Mouse (Mus musculus) thymus, postnatal 14 days (tissue): ENCODE measurements around the gene Gm10447.
A peak's percentile ranks its signal among the peaks of the same experiment; 100 is the strongest.
"Not testable (repeated sequence)": the region's sequence is repeated elsewhere in the genome, so short reads cannot be mapped to it uniquely, and the experiment has no call there.

Experiments used
- DNase-seq: peaks from one replicate; pipeline ENCODE4 v3.0.0; 2021

Gm10447 gene

DNA sequence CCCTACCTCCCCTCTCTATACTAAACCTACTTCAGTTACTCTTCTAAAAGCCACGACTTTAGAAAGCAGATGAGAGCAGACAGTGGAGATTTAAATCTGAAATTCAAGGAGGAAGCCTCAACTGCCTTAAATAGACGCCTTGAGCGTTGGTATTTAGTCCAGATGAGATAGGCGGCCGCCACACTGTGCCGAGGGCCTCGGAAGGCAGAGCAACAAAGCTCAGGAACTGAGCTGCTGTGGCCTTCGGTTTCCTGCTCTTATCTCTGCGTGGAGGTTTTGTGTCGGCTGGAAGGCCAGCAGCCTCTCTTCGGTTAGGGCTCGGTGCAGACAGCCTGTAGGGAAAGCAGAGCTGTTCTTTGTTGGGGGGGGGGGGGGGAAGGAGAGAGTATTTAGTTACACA lies 15.0 kb downstream of the Gm10447 start:
- peak; percentile 61 for DNase-seq

DNA sequence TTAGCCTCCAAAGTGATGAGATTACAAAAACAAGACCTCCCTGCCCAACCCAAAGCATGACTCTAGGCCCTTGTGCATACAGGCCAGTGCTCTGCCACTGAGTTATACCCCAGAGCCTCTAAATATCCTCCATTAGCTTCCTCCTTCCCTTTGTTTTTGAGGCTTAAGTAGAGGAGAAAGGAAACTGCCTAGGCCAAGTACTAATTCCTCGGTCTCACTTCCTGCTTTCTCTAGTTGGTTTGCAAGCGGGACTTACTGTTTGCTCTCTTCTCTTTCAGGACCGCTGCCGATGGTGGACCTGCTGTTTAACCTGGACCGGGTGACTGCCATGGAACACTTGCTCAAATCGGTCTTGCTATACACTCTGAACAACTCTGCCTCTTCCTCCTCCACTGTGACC lies 20.6 kb downstream of the Gm10447 start:
- DNase-seq: no peak

DNA sequence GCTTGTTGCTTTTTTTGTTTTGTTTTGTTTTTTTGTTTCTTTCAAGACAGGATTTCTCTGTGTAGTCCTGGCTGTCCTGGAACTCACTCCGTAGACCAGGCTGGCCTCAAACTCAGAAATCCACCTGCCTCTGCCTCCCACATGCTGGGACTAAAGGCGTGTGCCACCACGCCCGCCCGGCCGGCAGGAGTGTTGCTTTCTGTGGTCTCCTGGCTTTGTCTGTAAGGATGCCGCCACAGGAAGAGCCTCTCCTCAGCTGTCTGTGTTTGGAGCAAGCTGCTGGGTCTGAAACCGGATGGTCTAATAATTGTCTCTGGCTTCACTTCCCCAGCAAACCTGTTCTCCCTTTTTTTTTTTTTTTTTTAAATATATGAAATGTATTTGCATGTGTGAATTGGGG lies 21.4 kb downstream of the Gm10447 start:
- DNase-seq: no peak

DNA sequence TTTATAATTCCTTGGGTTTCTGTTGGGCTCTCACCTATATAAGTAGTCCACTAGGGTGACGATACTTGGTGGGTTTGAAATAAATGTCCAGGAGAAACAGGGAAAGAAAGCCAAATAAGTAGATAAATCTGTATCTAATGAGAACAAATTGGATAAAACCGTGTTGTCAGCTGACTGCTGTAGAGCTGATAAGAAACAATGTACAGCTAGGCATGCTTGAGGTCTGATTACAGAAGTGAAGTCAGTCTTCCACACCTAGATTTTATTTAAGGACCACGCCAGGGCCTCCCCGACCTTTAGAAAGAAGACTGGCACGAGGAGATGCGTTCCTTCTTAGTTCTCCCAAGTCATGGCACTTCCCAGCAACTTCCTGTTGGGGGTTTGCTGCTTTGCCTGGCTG lies 23.9 kb downstream of the Gm10447 start:
- DNase-seq: no peak

DNA sequence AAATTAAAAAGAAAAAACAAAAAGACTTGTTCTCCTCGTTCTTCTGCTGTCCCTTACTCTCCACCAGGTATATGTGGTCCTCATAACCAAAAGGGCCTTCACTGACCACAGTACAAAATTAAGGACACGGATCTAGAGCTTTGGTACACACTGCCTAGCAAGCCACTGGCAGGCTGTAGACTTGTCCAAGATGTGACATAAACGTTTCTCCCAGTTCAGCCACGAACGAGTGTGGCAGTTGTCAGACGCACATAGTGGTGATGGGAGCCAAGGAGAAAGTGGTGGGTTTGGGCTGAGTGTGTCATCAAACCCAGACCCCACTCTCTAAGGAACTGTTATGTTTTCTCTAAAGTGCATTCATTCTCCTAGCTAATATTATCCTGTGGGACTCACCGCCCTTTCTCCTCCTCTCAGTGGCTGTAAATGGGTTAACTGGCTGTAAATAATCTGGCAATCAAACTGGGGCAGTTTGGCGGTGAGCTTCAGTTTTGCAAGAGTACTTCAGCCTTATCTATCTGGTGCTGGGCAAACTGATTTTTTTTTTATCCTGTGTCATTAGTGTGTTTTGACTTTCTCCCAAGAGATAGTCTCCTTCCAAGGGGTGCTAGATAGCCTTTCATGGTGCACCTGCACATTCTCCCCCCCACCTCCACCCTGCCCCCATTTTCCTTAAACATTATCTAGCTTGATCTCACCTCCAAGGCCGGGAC lies 25.4 kb downstream of the Gm10447 start:
- no peak for DNase-seq

DNA sequence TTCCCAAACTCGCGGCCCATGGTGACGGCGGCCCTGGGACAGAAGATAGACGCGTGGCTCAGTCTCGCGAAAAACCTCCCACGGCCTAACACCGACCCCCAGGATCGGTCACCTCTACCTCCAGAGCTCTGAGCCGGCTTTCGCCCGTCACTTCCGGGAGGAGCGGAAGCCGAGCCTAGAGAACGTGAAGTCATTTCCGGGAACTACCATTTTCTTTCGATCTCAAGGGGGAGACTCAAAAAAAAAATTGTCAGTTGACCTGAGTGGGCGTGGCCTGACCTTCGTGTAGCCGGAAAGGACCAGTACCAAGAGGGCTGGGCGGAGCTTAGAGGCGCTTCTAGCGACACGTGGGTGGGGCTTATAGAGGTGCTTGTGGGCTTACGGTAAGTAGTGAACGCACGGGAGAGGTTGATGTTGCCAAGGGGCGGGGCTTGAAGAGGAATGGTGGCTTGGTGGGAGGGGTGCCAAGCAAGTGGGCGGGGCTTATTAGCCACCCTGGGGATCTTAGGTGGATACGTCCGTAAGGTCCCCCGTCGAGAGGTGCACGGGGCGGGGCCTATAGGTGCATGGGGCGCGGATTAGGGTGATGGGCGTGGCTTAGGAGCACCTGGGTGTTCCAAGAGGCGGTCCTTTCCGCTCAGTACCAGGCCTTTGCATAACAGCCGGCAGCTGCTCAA lies 26.1 kb downstream of the Gm10447 start, which contains the start of the genes Uqcrq and Gdf9:
Gene Uqcrq, minus strand, starts transcription at position 162 of the 677 bp plus-strand sequence.
Gene Gdf9, plus strand, starts transcription at position 354 of the 677 bp plus-strand sequence.
- peak; percentile 99 for DNase-seq

DNA sequence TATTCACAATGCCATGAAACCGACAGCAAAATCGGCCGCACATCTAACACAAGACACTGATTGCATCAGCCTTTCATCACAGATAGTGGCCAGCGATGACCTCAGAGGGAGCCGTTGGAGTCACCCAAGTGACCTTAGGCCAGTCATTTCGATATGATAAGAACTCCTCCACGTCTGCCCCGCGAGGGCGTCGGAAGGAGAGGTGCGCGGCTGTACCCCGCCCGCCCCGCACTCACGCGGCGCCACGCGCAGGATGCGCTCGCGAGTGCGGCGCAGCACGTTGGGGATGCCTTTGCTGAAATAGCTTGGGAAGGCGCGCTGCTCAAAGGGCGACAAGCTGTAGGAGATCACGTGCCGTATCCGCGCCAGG lies 26.6 kb downstream of the Gm10447 start:
- no peak for DNase-seq

DNA sequence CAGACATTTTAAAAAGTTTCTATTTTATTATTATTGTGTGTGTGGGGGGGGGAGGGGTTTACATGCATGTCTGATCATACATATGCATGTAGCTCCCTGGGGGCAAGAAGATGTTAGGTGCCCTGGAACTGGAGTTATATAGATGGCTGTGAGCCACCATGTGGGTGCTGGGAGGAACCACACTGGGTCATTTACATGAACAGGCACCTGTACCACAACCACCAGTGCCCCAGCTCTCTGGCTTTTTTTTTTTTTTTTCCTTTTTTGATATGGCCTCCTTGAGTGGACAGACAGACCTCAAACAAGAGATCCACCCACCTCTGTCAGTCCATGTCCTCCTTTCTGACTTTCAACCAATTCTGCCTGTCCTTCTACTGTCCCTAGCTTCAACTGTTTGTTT lies 27.7 kb downstream of the Gm10447 start:
- no peak for DNase-seq

DNA sequence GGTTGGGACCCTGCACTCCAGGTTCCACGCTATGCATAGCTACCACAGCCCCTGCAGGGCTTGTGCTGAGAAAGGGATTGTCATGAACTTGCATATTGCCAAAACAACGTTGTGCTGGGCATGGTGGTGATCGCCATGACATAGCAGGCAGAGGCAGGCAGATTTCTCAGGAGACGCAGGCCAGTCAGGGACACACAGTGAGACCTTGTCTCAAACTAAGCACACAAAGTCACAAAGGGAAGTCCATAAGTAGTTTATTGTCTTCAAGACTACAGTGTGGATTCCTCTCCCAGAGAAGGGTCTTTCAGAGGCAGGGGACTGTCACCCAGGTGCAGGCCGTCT lies 28.2 kb downstream of the Gm10447 start:
- DNase-seq: no peak

DNA sequence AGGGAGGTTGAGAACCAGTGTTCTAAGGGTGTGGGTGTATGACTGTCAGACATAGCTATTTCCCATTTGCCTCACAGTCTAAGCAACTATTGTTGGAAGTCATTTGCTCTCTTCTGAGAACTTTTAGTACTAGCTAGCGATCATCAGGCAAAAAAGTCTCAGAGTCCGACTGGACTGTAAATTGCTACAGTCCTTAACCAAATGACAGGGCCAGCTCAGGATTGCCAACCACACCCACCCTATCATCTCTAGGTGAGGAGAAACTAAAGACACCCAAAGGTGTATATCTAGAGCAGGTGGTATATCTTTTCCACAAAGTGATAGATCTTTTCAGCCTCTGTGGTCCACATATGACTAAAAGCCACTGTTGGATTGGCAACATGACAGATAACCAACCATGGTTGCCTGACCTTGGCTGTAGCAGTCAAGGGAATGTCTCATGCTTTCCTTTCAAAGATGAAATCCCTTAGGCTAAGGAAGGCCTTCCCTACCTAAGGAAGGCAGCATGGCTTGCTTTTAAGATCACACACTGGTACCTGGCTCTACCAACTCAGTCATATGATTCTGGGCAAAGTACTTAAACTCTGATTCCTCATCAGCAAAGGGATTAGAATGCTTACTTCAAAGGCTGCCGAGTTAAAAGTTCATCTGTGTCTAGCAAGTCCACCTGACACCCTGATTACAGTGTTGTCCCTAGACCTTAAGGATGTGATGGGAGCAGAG lies 28.8 kb downstream of the Gm10447 start:
- DNase-seq: no peak

DNA sequence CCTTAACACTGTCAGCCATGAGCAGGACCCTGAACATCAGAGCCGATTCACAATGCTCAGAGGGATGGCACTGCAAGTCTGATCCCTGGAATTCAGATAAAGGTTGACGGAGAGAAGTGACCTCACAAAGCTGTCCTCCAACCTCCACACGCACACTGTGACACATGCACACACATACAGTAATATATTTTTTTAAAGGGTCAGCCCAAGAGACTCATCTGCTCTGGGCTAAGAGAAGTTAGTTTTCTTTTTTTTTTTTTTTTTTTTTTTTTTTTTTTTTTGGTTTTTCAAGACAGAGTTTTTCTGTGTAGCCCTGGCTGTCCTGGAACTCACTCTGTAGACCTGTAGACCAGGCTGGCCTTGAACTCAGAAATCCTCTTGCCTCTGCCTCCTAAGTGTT lies 30.0 kb downstream of the Gm10447 start:
- DNase-seq: not testable (repeated sequence)

DNA sequence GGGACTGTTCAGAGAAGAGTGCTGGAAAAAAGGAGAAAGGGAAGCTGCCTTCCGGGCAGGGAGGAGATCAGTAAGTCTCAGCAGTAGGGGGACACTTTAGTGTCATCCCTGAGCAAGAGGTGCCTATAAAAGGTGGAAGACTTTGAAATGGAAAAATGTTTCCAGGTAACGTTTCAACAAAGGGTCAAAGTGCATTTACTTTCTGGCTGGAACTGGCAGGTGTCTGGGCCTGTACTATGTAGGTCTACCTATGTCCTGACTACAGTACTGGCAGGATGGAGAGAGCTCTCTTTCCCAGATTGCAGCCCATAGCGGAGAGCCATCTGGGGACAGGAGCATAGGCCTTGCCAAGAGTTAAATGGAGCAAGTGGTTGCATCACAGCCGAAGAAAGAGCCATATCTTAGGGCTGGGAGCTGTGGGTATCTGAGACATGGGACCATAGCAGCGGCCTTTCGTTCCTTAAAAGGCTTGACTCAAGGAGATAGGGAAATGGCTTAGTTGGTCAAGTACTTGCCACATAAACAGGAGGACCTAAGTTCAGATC lies 31.1 kb downstream of the Gm10447 start:
- DNase-seq: no peak

DNA sequence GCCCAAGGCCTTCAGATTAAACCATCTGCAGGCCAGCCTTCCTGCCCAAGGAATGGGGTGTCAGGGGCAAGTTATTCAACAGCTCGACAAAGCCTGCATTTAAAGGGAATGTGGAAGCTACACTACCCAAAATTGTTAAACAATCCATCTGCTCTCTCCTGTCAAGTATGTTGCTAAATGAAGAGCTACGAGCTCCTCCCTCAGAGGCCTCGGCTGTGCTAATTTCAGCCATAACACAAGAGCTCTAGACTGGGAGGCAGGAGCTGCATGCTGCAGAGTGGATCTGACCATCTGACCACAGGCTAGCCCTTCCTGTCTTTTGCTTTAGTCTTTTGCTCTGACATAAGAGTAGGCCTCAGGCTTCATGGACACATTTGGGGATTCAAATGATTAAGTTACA lies 31.7 kb downstream of the Gm10447 start:
- no peak for DNase-seq

DNA sequence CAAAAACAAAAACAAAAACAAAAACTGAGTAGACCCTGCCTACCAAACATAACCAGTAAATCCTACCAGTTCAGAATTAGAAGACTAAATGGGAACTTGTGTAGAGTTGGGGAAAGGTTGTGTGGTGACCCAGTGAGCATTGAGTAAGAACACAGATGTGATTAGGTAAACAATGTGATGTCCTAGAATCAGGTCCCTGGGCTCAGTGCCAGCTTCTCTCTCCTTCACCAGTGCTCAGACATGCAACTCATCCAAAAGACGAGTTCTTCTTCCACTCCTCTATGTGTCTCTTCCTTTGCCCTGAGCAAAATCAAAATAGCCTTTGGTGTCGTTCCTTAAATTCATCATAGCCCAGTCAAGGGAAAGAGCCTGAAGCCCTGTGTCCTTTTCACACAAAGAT lies 32.1 kb downstream of the Gm10447 start:
- no peak for DNase-seq

DNA sequence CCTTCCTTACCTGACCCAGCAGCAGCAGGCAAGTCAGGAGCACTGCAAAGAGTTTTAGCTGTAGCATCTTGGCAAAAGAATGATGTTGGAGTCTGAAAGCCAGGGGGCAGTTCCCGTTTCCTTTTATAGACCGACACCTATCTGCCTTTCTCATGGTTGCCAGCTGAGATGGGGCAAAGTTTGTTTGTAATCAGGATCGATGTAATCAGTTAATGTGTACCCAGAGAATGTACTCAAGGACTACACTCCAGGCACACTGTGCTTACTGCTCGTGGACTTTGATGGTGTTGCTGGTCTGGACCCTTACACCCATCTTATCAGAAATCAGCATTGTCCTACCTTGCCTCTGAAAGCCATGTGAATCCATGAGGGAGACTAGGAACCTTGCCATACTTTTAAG lies 33.9 kb downstream of the Gm10447 start, which contains the start of gene Leap2:
Gene Leap2, minus strand, starts transcription at position 135 of the 400 bp plus-strand sequence.
- DNase-seq: no peak

DNA sequence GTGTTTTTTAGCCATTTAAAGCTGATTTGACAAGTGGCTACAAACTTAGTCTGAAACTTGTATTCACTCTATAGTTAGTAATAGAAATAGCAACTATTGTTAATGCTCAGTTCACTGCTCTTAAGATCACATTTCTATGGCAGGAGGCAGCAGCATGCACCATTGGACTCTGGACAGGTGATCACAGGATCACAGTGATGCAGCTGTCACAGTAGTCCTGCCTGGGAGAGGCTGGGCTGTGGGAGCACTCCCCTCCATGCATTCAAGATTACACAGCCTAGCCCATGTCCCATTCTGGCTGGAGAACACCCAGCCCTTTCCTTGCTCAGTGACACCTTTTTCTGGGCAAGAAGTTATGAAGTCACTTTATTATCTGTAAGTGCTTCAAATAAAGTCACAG lies 38.9 kb downstream of the Gm10447 start:
- no peak for DNase-seq

DNA sequence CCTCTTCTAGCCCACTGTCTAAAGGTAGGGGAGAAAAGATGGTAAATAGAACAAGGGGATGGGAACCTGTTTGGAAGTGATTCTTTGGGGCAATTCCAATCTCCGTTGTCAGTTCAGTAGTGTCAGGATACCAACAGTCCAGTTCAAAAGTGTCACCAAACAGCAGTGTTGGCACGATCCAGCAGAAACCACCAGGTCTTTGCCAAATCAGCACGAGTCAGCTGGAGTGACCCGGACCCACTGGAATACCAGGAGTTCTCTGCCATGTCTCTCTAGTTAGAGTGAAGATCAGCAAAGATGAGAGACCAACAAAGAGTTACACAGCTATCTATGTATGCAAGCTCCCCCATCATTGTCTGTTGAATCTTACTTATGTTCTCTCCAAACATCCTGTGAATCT lies 43.0 kb downstream of the Gm10447 start:
- DNase-seq: no peak

DNA sequence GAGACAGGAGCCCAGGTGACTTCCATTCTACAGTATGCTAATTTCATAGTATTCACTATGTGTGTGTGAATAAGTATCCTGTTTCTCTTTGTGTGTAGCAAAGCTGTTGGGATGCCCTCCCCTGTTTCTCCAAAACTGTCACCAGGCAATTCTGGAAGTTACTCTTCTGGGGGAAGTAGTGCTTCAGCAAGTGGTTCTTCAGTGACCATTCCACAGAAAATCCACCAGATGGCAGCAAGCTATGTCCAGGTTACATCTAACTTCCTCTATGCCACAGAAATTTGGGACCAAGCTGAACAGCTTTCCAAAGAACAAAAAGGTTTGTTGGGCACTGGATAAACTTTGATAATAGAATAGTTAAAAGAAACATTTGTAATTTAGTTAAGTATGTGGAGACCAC lies 45.2 kb downstream of the Gm10447 start:
- DNase-seq: no peak
